Mouse (Mus musculus) limb, embryonic 10.5 days (tissue): Measurements from ENCODE around the gene Pard3. TPM values are rescaled to one million over a fixed set of nuclear protein-coding genes. Genes with fewer than 3 reads are reported as not detected.

Source experiments
- DNase-seq: peaks from one replicate; pipeline ENCODE4 v3.0.0-alpha.2; 2017; ENCODE audit warnings: low spot score
- H3K27ac ChIP-seq: fragments of 300-500 bp; sonication (generic); 2 replicates; pipeline ENCODE4 v1.5.1; 2016; ENCODE audit warnings: mild to moderate bottlenecking
- H3K27me3 ChIP-seq: fragments of 300-500 bp; sonication (generic); 2 replicates; pipeline ENCODE4 v1.6.1; 2016; ENCODE audit warnings: low read depth, mild to moderate bottlenecking; ENCODE audit not compliant: poor library complexity, severe bottlenecking
- H3K36me3 ChIP-seq: fragments of 300-500 bp; sonication (generic); 2 replicates; pipeline ENCODE4 v1.6.1; 2016; ENCODE audit warnings: mild to moderate bottlenecking, moderate library complexity
- H3K4me1 ChIP-seq: fragments of 300-500 bp; sonication (generic); 2 replicates; pipeline ENCODE4 v1.6.1; 2016
- H3K4me3 ChIP-seq: fragments of 300-500 bp; sonication (generic); 2 replicates; pipeline ENCODE4 v1.5.1; 2016; ENCODE audit warnings: mild to moderate bottlenecking, moderate library complexity
- H3K9me3 ChIP-seq: fragments of 300-500 bp; sonication (generic); replicated peaks from 2 replicates; pipeline ENCODE4 v1.6.1; 2016; ENCODE audit warnings: mild to moderate bottlenecking
- WGBS: fragments of 180-500 bp; shearing (Covaris S2); methylation state at CpG from one replicate; pipeline ENCODE4 v1.1.7; 2016; 5-methylcytosine and 5-hydroxymethylcytosine counted together
- polyA plus RNA-seq: library from polyadenylated mRNA; unstranded; fragments of >200 nt; fragmentation: Nextera tagmentation; extraction: Ambion mirVana; gene quantifications from 2 replicates; pipeline ENCODE4 v1.2.1, GENCODE M21; 2016

Gene Pard3
- polyA plus RNA-seq, 1 experiment from 2014 or later, result 34.8 TPM

DNA sequence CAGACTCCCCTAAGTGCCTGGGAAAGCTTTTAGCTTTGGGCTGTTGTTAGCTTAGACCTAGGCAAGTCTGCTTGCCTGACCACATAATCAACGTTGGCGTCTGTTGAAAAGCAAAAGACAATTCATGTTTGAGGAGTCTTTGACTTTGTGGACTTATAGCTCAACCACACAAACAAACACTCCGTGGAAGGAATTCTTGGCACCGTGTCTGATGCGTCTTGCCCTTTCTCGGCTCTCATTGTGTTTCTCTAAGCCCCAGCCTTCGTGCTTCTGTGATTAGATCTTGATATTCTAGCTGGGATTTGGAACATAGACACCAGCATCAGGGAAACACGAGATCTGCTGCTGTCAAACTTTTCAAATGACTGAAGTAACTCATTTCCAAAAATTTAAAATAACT lies 61.1 kb downstream of the Pard3 start:
- no peak overlapping the region for H3K27ac ChIP-seq
- 78% methylated on average over 8 of the region's 8 CpGs for WGBS
- no peaks in the 10 kb centered on the region for H3K27me3 ChIP-seq
- H3K36me3 ChIP-seq, result no peaks in the 10 kb centered on the region
- DNase-seq, result no peak
- no peak overlapping the region for H3K4me3 ChIP-seq
- no peaks in the 10 kb centered on the region for H3K9me3 ChIP-seq
- peaks cover 73% of the 10 kb centered on the region for H3K4me1 ChIP-seq

GRCm38 (mm10) chr8:127125686-127126683 lies 62.3 kb downstream of the Pard3 start:
- Histone ChIP-seq H3K4me3 (peak overlapping the region; percentile 24; the same call in 1 of the 2 replicates), H3K9me3 (no peaks in the 10 kb centered on the region), H3K4me1 (peaks cover 80% of the 10 kb centered on the region), H3K27me3 (no peaks in the 10 kb centered on the region), H3K36me3 (no peaks in the 10 kb centered on the region), H3K27ac (peak overlapping the region; percentile 44)
- DNase-seq, result no peak
- 34% methylated on average over 11 of the region's 11 CpGs for WGBS

GRCm38 (mm10) chr8:127128781-127129396 lies 65.2 kb downstream of the Pard3 start:
- H3K4me1 ChIP-seq, result peaks cover 77% of the 10 kb centered on the region
- WGBS, result 53% methylated on average over 8 of the region's 8 CpGs
- no peak for DNase-seq
- H3K9me3 ChIP-seq, result no peaks in the 10 kb centered on the region
- H3K4me3 ChIP-seq, result no peak overlapping the region
- no peaks in the 10 kb centered on the region for H3K36me3 ChIP-seq
- no peak overlapping the region for H3K27ac ChIP-seq
- H3K27me3 ChIP-seq, result no peaks in the 10 kb centered on the region

DNA sequence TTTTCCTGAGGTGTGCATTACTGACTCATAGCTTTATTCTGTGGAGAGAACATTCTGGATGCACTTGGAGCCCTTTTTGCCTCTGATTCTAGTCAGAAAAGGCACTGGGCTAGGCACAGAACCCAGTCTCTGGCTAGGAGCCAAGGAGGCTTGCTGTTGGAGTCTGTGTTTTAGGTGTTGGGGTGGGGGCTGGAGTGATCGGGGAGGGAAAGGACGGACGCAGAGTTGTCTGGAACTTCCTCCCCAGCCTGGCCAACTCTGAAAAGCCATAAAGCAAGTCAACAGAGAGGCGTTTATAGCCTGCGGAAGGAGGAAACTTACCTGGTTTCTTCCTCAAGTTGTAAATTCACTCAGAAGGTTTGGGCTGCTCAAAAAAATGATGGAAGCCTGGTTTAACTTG lies 70.6 kb downstream of the Pard3 start:
- Histone ChIP-seq H3K9me3 (no peaks in the 10 kb centered on the region), H3K4me1 (peaks cover 81% of the 10 kb centered on the region), H3K36me3 (no peaks in the 10 kb centered on the region), H3K4me3 (no peak overlapping the region), H3K27me3 (no peaks in the 10 kb centered on the region), H3K27ac (no peak overlapping the region)
- 37% methylated on average over 5 of the region's 5 CpGs for WGBS
- no peak for DNase-seq

DNA sequence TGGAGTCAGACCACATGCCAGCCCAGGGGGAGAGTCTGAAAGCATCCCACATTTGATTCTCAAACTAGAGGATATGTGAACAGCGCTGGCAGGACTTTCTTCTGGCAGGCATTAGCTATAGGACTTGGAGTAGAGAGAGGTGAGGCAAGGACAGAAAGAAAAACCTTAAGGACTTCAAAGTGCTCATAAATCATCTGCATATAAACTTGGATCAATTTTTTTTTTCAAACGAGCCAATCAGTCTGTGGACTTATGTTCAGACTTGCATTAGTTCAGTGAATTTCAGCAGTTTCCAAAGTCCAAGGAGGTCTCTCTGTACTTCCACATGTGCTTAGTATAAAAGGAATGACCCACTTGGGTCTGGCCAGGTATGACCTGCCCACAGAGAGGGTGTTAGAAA lies 72.5 kb downstream of the Pard3 start:
- no peak for DNase-seq
- no peaks in the 10 kb centered on the region for H3K9me3 ChIP-seq
- H3K36me3 ChIP-seq, result no peaks in the 10 kb centered on the region
- no peak overlapping the region for H3K27ac ChIP-seq
- H3K4me1 ChIP-seq, result peaks cover 66% of the 10 kb centered on the region
- H3K27me3 ChIP-seq, result no peaks in the 10 kb centered on the region
- H3K4me3 ChIP-seq, result no peak overlapping the region
- 67% methylated on average over 2 of the region's 2 CpGs for WGBS

DNA sequence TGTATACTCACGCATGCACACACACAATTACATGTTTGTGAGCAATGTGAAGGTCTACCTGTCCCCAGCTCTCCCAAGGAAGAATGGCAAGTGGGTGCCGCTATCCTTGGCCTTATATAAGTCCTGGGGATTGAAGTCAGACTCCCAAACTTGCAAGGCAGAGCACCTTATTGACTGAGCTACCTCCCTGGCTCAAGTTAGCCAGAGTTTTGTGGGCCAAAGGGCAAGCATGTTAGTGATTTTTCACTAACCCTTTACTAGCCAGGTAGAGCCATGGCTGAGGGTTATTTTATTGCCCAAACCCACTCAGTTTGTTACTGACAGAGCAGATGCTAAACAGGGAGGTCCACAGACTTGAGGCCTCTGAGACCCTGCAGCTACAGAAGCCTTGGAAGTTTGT lies 73.1 kb downstream of the Pard3 start:
- Histone ChIP-seq H3K4me1 (peaks cover 66% of the 10 kb centered on the region), H3K36me3 (no peaks in the 10 kb centered on the region), H3K4me3 (no peak overlapping the region), H3K27ac (no peak overlapping the region), H3K27me3 (no peaks in the 10 kb centered on the region), H3K9me3 (no peaks in the 10 kb centered on the region)
- no peak for DNase-seq
- WGBS, result 94% methylated on average over 2 of the region's 2 CpGs

GRCm38 (mm10) chr8:127139154-127139553 lies 75.5 kb downstream of the Pard3 start:
- Histone ChIP-seq H3K4me3 (no peak overlapping the region), H3K4me1 (peaks cover 61% of the 10 kb centered on the region), H3K27me3 (no peaks in the 10 kb centered on the region), H3K27ac (no peak overlapping the region), H3K9me3 (no peaks in the 10 kb centered on the region), H3K36me3 (no peaks in the 10 kb centered on the region)
- WGBS, result 21% methylated on average over 1 of the region's 1 CpGs
- peak; percentile 75 for DNase-seq

GRCm38 (mm10) chr8:127140945-127141344 lies 77.3 kb downstream of the Pard3 start:
- Histone ChIP-seq H3K4me3 (no peak overlapping the region), H3K27me3 (no peaks in the 10 kb centered on the region), H3K36me3 (no peaks in the 10 kb centered on the region), H3K9me3 (no peaks in the 10 kb centered on the region), H3K27ac (no peak overlapping the region), H3K4me1 (peaks cover 59% of the 10 kb centered on the region)
- 93% methylated on average over 2 of the region's 2 CpGs for WGBS
- no peak for DNase-seq

DNA sequence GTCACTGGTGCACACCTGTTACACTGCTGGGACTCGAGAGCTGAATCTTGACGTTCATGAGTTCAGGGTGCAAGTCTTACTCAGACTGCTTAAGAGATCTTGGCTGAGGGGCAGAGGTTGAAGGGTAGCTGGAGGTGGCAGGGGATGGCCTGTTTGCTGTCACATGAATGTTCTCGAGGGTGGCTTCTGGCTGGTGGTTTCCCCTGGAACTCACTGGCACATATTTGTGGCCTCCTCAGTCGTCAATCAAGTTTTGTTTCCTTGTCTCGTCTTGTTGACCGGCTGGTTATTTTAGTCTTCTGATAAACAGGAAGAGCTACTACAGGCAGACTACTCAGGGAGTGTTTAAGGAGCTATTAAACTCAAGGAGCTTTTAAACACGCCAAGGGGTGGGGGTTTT lies 79.9 kb downstream of the Pard3 start:
- 42% methylated on average over 7 of the region's 7 CpGs for WGBS
- DNase-seq, result no peak

DNA sequence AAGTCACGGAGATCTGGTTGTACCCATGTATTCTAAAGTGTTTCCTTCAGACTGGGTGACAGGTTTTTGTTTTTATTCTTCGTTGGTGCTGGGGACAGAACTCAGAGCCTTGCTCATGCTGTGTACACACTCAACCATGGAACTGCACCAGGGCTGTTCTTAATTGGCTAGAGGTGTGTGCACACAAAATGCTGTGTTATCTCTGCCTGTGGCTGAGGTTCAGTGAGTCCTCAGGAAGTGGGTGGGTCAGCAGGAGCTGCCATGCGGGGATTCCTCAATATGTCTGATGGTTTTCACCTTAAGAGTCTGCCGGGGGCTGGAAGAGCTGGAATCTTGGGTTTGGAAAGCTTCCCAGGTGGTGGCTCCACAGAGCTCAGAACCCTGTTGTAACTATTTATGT lies 80.9 kb downstream of the Pard3 start:
- no peaks in the 10 kb centered on the region for H3K36me3 ChIP-seq
- no peaks in the 10 kb centered on the region for H3K27me3 ChIP-seq
- no peak for DNase-seq
- H3K4me1 ChIP-seq, result peaks cover 37% of the 10 kb centered on the region
- no peak overlapping the region for H3K27ac ChIP-seq
- 60% methylated on average over 4 of the region's 4 CpGs for WGBS
- H3K4me3 ChIP-seq, result no peak overlapping the region
- no peaks in the 10 kb centered on the region for H3K9me3 ChIP-seq

More for the DNA sequence above, 79.9 kb downstream of the Pard3 start:
- Histone ChIP-seq H3K36me3 (no peaks in the 10 kb centered on the region), H3K27me3 (no peaks in the 10 kb centered on the region), H3K27ac (no peak overlapping the region), H3K4me1 (peaks cover 44% of the 10 kb centered on the region), H3K4me3 (no peak overlapping the region), H3K9me3 (no peaks in the 10 kb centered on the region)

DNA sequence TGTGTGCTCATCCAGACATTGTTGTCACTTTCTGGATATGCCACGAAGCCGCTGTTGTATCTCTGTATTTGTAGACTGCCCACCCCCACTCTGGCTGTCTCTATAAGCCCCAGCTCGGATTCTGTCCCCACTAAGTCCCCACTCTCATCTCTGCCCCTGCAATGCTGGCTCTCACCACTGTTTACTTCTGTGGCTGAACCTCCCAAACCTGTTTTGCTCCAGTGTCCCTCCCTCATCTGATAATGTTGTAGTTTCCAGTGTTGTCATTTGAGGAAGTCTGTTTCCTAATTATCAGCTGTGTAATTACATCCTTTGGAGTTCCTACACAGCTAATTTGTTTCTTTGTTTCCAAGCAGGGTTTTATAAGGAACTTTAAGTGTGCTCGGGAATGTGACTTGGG lies 81.4 kb downstream of the Pard3 start:
- Histone ChIP-seq H3K9me3 (no peaks in the 10 kb centered on the region), H3K36me3 (no peaks in the 10 kb centered on the region), H3K4me3 (no peak overlapping the region), H3K27ac (no peak overlapping the region), H3K4me1 (peaks cover 37% of the 10 kb centered on the region), H3K27me3 (no peaks in the 10 kb centered on the region)
- DNase-seq, result no peak
- WGBS, result 40% methylated on average over 4 of the region's 4 CpGs

- Histone ChIP-seq H3K9me3 (no peaks in the 10 kb centered on the region), H3K36me3 (no peaks in the 10 kb centered on the region), H3K27ac (no peak overlapping the region), H3K4me1 (peaks cover 40% of the 10 kb centered on the region), H3K27me3 (no peaks in the 10 kb centered on the region), H3K4me3 (no peak overlapping the region)
- 61% methylated on average over 4 of the region's 4 CpGs for WGBS
- no peak for DNase-seq
These were observed 82.4 kb downstream of the Pard3 start for GRCm38 (mm10) chr8:127146055-127146454.

DNA sequence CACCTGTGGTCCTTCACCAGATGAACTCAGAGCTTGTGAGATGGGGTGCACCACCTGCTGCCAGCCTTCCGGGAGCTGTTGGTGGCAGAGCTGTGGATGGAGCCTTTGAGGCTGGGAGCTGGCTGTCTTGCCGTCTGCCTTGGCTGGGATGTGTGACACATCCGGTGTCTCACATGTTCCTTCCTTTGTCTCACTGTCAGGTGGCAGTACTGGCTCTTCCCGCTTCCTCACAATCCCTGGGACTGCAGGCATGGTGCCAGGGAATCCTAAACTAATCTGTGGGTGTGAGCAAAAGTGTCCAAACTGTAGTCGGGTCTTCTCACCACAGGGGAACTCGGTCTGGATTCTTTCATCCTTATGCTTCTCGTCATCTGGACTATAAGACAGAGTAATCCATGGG lies 85.1 kb downstream of the Pard3 start:
- no peak for DNase-seq
- WGBS, result 81% methylated on average over 7 of the region's 7 CpGs
- no peak overlapping the region for H3K4me3 ChIP-seq
- no peaks in the 10 kb centered on the region for H3K27me3 ChIP-seq
- peaks cover 34% of the 10 kb centered on the region for H3K4me1 ChIP-seq
- no peak overlapping the region for H3K27ac ChIP-seq
- no peaks in the 10 kb centered on the region for H3K36me3 ChIP-seq
- no peaks in the 10 kb centered on the region for H3K9me3 ChIP-seq
